Mouse (Mus musculus) lung, embryonic 15.5 days (tissue): ENCODE measurements at regions not wholly inside any gene's neighbourhood (a gene's known extent, or its start where the extent isn't known, plus 50 kb on each side); places are given as distances from the start of the nearest gene placed in this dataset.

Source experiments
- ATAC-seq: fragments of 200-750 bp; cut with Nextera tagmentation; 2 replicates; pipeline ENCODE4 v1.8.0; 2017; ENCODE audit warnings: moderate number of reproducible peaks, borderline replicate concordance; ENCODE audit not compliant: low FRiP score, low TSS enrichment; ENCODE audit errors: extremely low read depth
- H3K27ac ChIP-seq: fragments of 300-500 bp; sonication (generic); 2 replicates; pipeline ENCODE4 v1.5.1; 2015; ENCODE audit warnings: moderate library complexity, mild to moderate bottlenecking, inconsistent platforms
- H3K27me3 ChIP-seq: fragments of 300-500 bp; sonication (generic); 2 replicates; pipeline ENCODE4 v1.6.1; 2015; ENCODE audit warnings: inconsistent platforms
- H3K36me3 ChIP-seq: fragments of 300-500 bp; sonication (generic); 2 replicates; pipeline ENCODE4 v1.6.1; 2015; ENCODE audit warnings: inconsistent platforms
- H3K4me1 ChIP-seq: fragments of 300-500 bp; sonication (generic); 2 replicates; pipeline ENCODE4 v1.6.1; 2015; ENCODE audit warnings: inconsistent platforms
- H3K4me2 ChIP-seq: fragments of 300-500 bp; sonication (generic); 2 replicates; pipeline ENCODE4 v1.6.1; 2015; ENCODE audit warnings: inconsistent platforms, mild to moderate bottlenecking, moderate library complexity
- H3K4me3 ChIP-seq: fragments of 300-500 bp; sonication (generic); 2 replicates; pipeline ENCODE4 v1.5.1; 2015; ENCODE audit warnings: mild to moderate bottlenecking, inconsistent platforms
- H3K9ac ChIP-seq: fragments of 300-500 bp; sonication (generic); 2 replicates; pipeline ENCODE4 v1.6.1; 2015; ENCODE audit warnings: inconsistent platforms
- H3K9me3 ChIP-seq: fragments of 300-500 bp; sonication (generic); 2 replicates; pipeline ENCODE4 v1.6.1; 2016; ENCODE audit warnings: inconsistent platforms
- WGBS: fragments of 180-500 bp; shearing (Covaris S2); methylation state at CpG from one replicate; pipeline ENCODE4 v1.1.7; 2015; 5-methylcytosine and 5-hydroxymethylcytosine counted together

- Histone ChIP-seq H3K4me3 (no peak overlapping the region), H3K36me3 (no peaks in the 10 kb centered on the region), H3K4me1 (no peaks in the 10 kb centered on the region), H3K4me2 (no peak overlapping the region), H3K27ac (no peak overlapping the region), H3K9ac (no peak overlapping the region), H3K27me3 (no peaks in the 10 kb centered on the region), H3K9me3 (no peaks in the 10 kb centered on the region)
- ATAC-seq = no peak
- WGBS = 87% methylated on average over 2 of the region's 2 CpGs
These were observed 145.5 kb upstream of the Zfp618 start for GRCm38 (mm10) chr4:62819889-62820288.

- H3K36me3 ChIP-seq = no peaks in the 10 kb centered on the region
- no peak overlapping the region for H3K27ac ChIP-seq
- no peaks in the 10 kb centered on the region for H3K27me3 ChIP-seq
- WGBS = 32% methylated on average over 2 of the region's 2 CpGs
- H3K4me2 ChIP-seq = no peak overlapping the region
- no peak for ATAC-seq
- no peaks in the 10 kb centered on the region for H3K9me3 ChIP-seq
- H3K9ac ChIP-seq = no peak overlapping the region
- no peak overlapping the region for H3K4me3 ChIP-seq
- H3K4me1 ChIP-seq = no peaks in the 10 kb centered on the region
These were observed 144.1 kb upstream of the Zfp618 start for GRCm38 (mm10) chr4:62821288-62821687.

GRCm38 (mm10) chr4:62822568-62822967 is 142.8 kb upstream of the Zfp618 start:
- H3K27ac ChIP-seq = no peak overlapping the region
- no peaks in the 10 kb centered on the region for H3K36me3 ChIP-seq
- no peaks in the 10 kb centered on the region for H3K27me3 ChIP-seq
- H3K9me3 ChIP-seq = no peaks in the 10 kb centered on the region
- no peaks in the 10 kb centered on the region for H3K4me1 ChIP-seq
- no peak overlapping the region for H3K4me3 ChIP-seq
- no peak overlapping the region for H3K4me2 ChIP-seq
- no peak overlapping the region for H3K9ac ChIP-seq
- WGBS = 31% methylated on average over 7 of the region's 7 CpGs
- ATAC-seq = no peak

- ATAC-seq = no peak
- Histone ChIP-seq H3K4me3 (no peak overlapping the region), H3K9ac (no peak overlapping the region), H3K27me3 (no peaks in the 10 kb centered on the region), H3K4me1 (no peaks in the 10 kb centered on the region), H3K9me3 (no peaks in the 10 kb centered on the region), H3K27ac (no peak overlapping the region), H3K4me2 (no peak overlapping the region), H3K36me3 (no peaks in the 10 kb centered on the region)
- 66% methylated on average over 7 of the region's 7 CpGs for WGBS
These were observed 142.3 kb upstream of the Zfp618 start for GRCm38 (mm10) chr4:62823082-62823481.

GRCm38 (mm10) chr4:62823555-62824250 is 141.7 kb upstream of the Zfp618 start:
- Histone ChIP-seq H3K27me3 (no peaks in the 10 kb centered on the region), H3K4me3 (no peak overlapping the region), H3K9me3 (no peaks in the 10 kb centered on the region), H3K4me1 (no peaks in the 10 kb centered on the region), H3K27ac (no peak overlapping the region), H3K4me2 (no peak overlapping the region), H3K36me3 (no peaks in the 10 kb centered on the region), H3K9ac (no peak overlapping the region)
- 58% methylated on average over 9 of the region's 9 CpGs for WGBS
- no peak for ATAC-seq

GRCm38 (mm10) chr4:62824581-62824980 is 140.8 kb upstream of the Zfp618 start:
- Histone ChIP-seq H3K4me1 (no peaks in the 10 kb centered on the region), H3K4me2 (no peak overlapping the region), H3K9me3 (no peaks in the 10 kb centered on the region), H3K9ac (no peak overlapping the region), H3K27ac (no peak overlapping the region), H3K36me3 (no peaks in the 10 kb centered on the region), H3K4me3 (no peak overlapping the region), H3K27me3 (no peaks in the 10 kb centered on the region)
- no peak for ATAC-seq
- WGBS = 77% methylated on average over 10 of the region's 10 CpGs

GRCm38 (mm10) chr4:62825256-62825655 is 140.1 kb upstream of the Zfp618 start:
- Histone ChIP-seq H3K4me1 (no peaks in the 10 kb centered on the region), H3K4me3 (no peak overlapping the region), H3K27me3 (no peaks in the 10 kb centered on the region), H3K27ac (no peak overlapping the region), H3K9me3 (no peaks in the 10 kb centered on the region), H3K4me2 (no peak overlapping the region), H3K9ac (no peak overlapping the region), H3K36me3 (no peaks in the 10 kb centered on the region)
- WGBS = 74% methylated on average over 5 of the region's 5 CpGs
- no peak for ATAC-seq

GRCm38 (mm10) chr4:62828963-62829362 is 136.4 kb upstream of the Zfp618 start:
- Histone ChIP-seq H3K4me2 (no peak overlapping the region), H3K9ac (no peak overlapping the region), H3K4me3 (no peak overlapping the region), H3K9me3 (no peaks in the 10 kb centered on the region), H3K36me3 (no peaks in the 10 kb centered on the region), H3K27me3 (no peaks in the 10 kb centered on the region), H3K4me1 (peaks cover 2% of the 10 kb centered on the region; the same call in 1 of the 2 replicates), H3K27ac (no peak overlapping the region)
- no peak for ATAC-seq
- 46% methylated on average over 7 of the region's 7 CpGs for WGBS

- 0 out of 2 replicates have a peak, but pooled peaks have one; percentile 35 for ATAC-seq
- H3K4me1 ChIP-seq = peaks cover 5% of the 10 kb centered on the region; the same call in 1 of the 2 replicates
- H3K9me3 ChIP-seq = no peaks in the 10 kb centered on the region
- no peaks in the 10 kb centered on the region for H3K36me3 ChIP-seq
- H3K27ac ChIP-seq = no peak overlapping the region
- no peak overlapping the region for H3K9ac ChIP-seq
- no peak overlapping the region for H3K4me2 ChIP-seq
- WGBS = 13% methylated on average over 7 of the region's 7 CpGs
- no peak overlapping the region for H3K4me3 ChIP-seq
- no peaks in the 10 kb centered on the region for H3K27me3 ChIP-seq
These were observed 131.4 kb upstream of the Zfp618 start for GRCm38 (mm10) chr4:62833944-62834343.

- Histone ChIP-seq H3K27ac (no peak overlapping the region), H3K4me1 (peaks cover 5% of the 10 kb centered on the region; the same call in 1 of the 2 replicates), H3K4me3 (no peak overlapping the region), H3K9ac (no peak overlapping the region), H3K9me3 (no peaks in the 10 kb centered on the region), H3K36me3 (no peaks in the 10 kb centered on the region), H3K27me3 (no peaks in the 10 kb centered on the region), H3K4me2 (no peak overlapping the region)
- ATAC-seq = no peak
- WGBS = 53% methylated on average over 6 of the region's 6 CpGs
These were observed 128.5 kb upstream of the Zfp618 start for GRCm38 (mm10) chr4:62836875-62837274.

- H3K4me2 ChIP-seq = no peak overlapping the region
- no peak overlapping the region for H3K27ac ChIP-seq
- no peaks in the 10 kb centered on the region for H3K27me3 ChIP-seq
- H3K4me1 ChIP-seq = no peaks in the 10 kb centered on the region
- no peak overlapping the region for H3K9ac ChIP-seq
- H3K36me3 ChIP-seq = no peaks in the 10 kb centered on the region
- no peaks in the 10 kb centered on the region for H3K9me3 ChIP-seq
- no peak for ATAC-seq
- H3K4me3 ChIP-seq = no peak overlapping the region
- 63% methylated on average over 5 of the region's 5 CpGs for WGBS
These were observed 114.8 kb upstream of the Zfp618 start for GRCm38 (mm10) chr4:62850526-62850925.

- no peaks in the 10 kb centered on the region for H3K4me1 ChIP-seq
- no peak overlapping the region for H3K9ac ChIP-seq
- no peaks in the 10 kb centered on the region for H3K9me3 ChIP-seq
- ATAC-seq = no peak
- H3K4me3 ChIP-seq = no peak overlapping the region
- no peak overlapping the region for H3K27ac ChIP-seq
- H3K36me3 ChIP-seq = no peaks in the 10 kb centered on the region
- H3K4me2 ChIP-seq = no peak overlapping the region
- WGBS = 78% methylated on average over 1 of the region's 1 CpGs
- no peaks in the 10 kb centered on the region for H3K27me3 ChIP-seq
These were observed 112.0 kb upstream of the Zfp618 start for GRCm38 (mm10) chr4:62853335-62853734.

- 65% methylated on average over 3 of the region's 3 CpGs for WGBS
- Histone ChIP-seq H3K27me3 (no peaks in the 10 kb centered on the region), H3K9me3 (no peaks in the 10 kb centered on the region), H3K4me1 (no peaks in the 10 kb centered on the region), H3K36me3 (no peaks in the 10 kb centered on the region), H3K4me2 (no peak overlapping the region), H3K27ac (no peak overlapping the region), H3K9ac (no peak overlapping the region), H3K4me3 (no peak overlapping the region)
- no peak for ATAC-seq
These were observed 109.0 kb upstream of the Zfp618 start for GRCm38 (mm10) chr4:62856406-62856805.
